Mouse (Mus musculus): ENCODE measurements at regions not wholly inside any gene's neighbourhood (a gene's known extent, or its start where the extent isn't known, plus 50 kb on each side); places are given as distances from the start of the nearest gene placed in this dataset.

- ATAC-seq (replicated peaks; ENCODE audit: low read depth, poor library complexity, severe bottlenecking), result no peak
Observed at GRCm38 (mm10) chr3:119653007-119653565, 131.2 kb downstream of the Ptbp2 start.

GRCm38 (mm10) chr3:119638633-119639032 lies 145.6 kb downstream of the Ptbp2 start:
- no peak for ATAC-seq (replicated peaks; ENCODE audit: low read depth, poor library complexity, severe bottlenecking)

- ATAC-seq (replicated peaks; ENCODE audit: low read depth, poor library complexity, severe bottlenecking), result no peak
Observed at GRCm38 (mm10) chr3:119635641-119636040, 148.6 kb downstream of the Ptbp2 start.

GRCm38 (mm10) chr3:119633516-119633915 lies 150.8 kb downstream of the Ptbp2 start:
- no peak for ATAC-seq (replicated peaks; ENCODE audit: low read depth, poor library complexity, severe bottlenecking)

GRCm38 (mm10) chr3:119606116-119606515 lies 178.2 kb downstream of the Ptbp2 start:
- ATAC-seq (replicated peaks; ENCODE audit: low read depth, poor library complexity, severe bottlenecking), result no peak

- ATAC-seq (replicated peaks; ENCODE audit: low read depth, poor library complexity, severe bottlenecking), result no peak
Observed at GRCm38 (mm10) chr3:119588872-119589416, 195.3 kb downstream of the Ptbp2 start.

- no peak for ATAC-seq (replicated peaks; ENCODE audit: low read depth, poor library complexity, severe bottlenecking)
Observed at GRCm38 (mm10) chr3:119587971-119588370, 196.3 kb downstream of the Ptbp2 start.

GRCm38 (mm10) chr3:119575516-119575915 lies 208.8 kb downstream of the Ptbp2 start:
- ATAC-seq (replicated peaks; ENCODE audit: low read depth, poor library complexity, severe bottlenecking), result no peak

- no peak for ATAC-seq (replicated peaks; ENCODE audit: low read depth, poor library complexity, severe bottlenecking)
Observed at GRCm38 (mm10) chr3:119537884-119538283, 246.4 kb downstream of the Ptbp2 start.

GRCm38 (mm10) chr3:119524510-119525123 lies 259.6 kb downstream of the Ptbp2 start:
- ATAC-seq (replicated peaks; ENCODE audit: low read depth, poor library complexity, severe bottlenecking), result no peak

- ATAC-seq (replicated peaks; ENCODE audit: low read depth, poor library complexity, severe bottlenecking), result no peak
Observed at GRCm38 (mm10) chr3:119512596-119512995, 271.7 kb downstream of the Ptbp2 start.

- no peak for ATAC-seq (replicated peaks; ENCODE audit: low read depth, poor library complexity, severe bottlenecking)
Observed at GRCm38 (mm10) chr3:119509132-119509531, 275.1 kb downstream of the Ptbp2 start.

- no peak for ATAC-seq (replicated peaks; ENCODE audit: low read depth, poor library complexity, severe bottlenecking)
Observed at GRCm38 (mm10) chr3:119503471-119503972, 280.7 kb downstream of the Ptbp2 start.

GRCm38 (mm10) chr3:119498711-119499110 lies 285.6 kb downstream of the Ptbp2 start:
- peak; percentile 72 for ATAC-seq (replicated peaks; ENCODE audit: low read depth, poor library complexity, severe bottlenecking)

- no peak for ATAC-seq (replicated peaks; ENCODE audit: low read depth, poor library complexity, severe bottlenecking)
Observed at GRCm38 (mm10) chr3:119497880-119498279, 286.4 kb downstream of the Ptbp2 start.

- no peak for ATAC-seq (replicated peaks; ENCODE audit: low read depth, poor library complexity, severe bottlenecking)
Observed at GRCm38 (mm10) chr3:119494580-119494979, 289.7 kb downstream of the Ptbp2 start.

- no peak for ATAC-seq (replicated peaks; ENCODE audit: low read depth, poor library complexity, severe bottlenecking)
Observed at GRCm38 (mm10) chr3:119492627-119493026, 291.6 kb downstream of the Ptbp2 start.

GRCm38 (mm10) chr3:119489336-119489735 lies 294.9 kb downstream of the Ptbp2 start:
- ATAC-seq (replicated peaks; ENCODE audit: low read depth, poor library complexity, severe bottlenecking), result no peak

Data from common myeloid progenitor, adult 5-6 weeks (primary cell).